Comparison of ENCODE assay signal across 11 mouse cellular contexts in the genomic region with DNA sequence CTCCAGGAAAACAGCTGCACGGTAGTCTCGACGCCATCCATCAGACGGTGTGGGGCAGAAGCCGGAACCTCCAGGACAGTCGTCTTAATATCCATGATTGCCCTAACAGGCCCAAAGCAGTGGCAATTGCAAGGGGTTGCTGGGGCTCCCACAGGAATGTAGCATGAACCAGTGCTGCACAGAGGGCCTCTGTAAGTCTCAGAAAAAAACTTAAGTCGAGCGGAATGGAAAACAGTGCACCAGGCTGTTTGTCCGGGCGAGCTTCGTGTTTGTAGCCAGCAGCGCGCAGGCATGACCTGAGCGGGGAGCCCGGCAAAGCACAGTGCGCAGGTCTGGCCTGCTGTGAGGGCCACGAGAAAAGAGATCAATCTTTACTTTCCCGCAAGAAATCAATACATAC. TPM values are rescaled to one million over a fixed set of nuclear protein-coding genes. Genes with fewer than 3 reads are reported as not detected.
DNase-seq lines count a peak whose midpoint lies in the region; ATAC-seq lines count a peak whose summit lies in the region.
"Had no signal": no experiment of that assay in that cellular context is flagged by ENCODE, and none has a peak within 500 bp of the region (broad histone marks: within the 10 kb centered on the region; RNA-seq: fewer than 3 reads in every experiment).

No protein-coding gene starts in this region.

- H3K4me3 ChIP-seq in embryonic facial prominence, embryonic 12.5 days, result no peak overlapping the region
- no peak overlapping the region for H3K4me3 ChIP-seq in hindbrain, embryonic 13.5 days
- no peak overlapping the region for H3K4me3 ChIP-seq in midbrain, embryonic 15.5 days
- H3K4me3 ChIP-seq: gastrocnemius, adult 2 months had no signal

- no peaks in the 10 kb centered on the region for H3K4me1 ChIP-seq in embryonic facial prominence, embryonic 12.5 days
- H3K4me1 ChIP-seq in hindbrain, embryonic 13.5 days (replicated peaks), result peaks cover 12% of the 10 kb centered on the region
- peaks cover 11% of the 10 kb centered on the region for H3K4me1 ChIP-seq in midbrain, embryonic 15.5 days

- no peaks in the 10 kb centered on the region for H3K27me3 ChIP-seq in embryonic facial prominence, embryonic 12.5 days
- no peaks in the 10 kb centered on the region for H3K27me3 ChIP-seq in hindbrain, embryonic 13.5 days
- no peaks in the 10 kb centered on the region for H3K27me3 ChIP-seq in midbrain, embryonic 15.5 days (replicated peaks)

- ATAC-seq in embryonic facial prominence, embryonic 12.5 days (ENCODE audit: insufficient number of reproducible peaks, insufficient read depth, low FRiP score, low TSS enrichment), result no peak
- peak; percentile 85 for ATAC-seq in hindbrain, embryonic 13.5 days (ENCODE audit: low FRiP score)
- peak; percentile 73 for ATAC-seq in midbrain, embryonic 15.5 days (replicated peaks)
- no peak for ATAC-seq in erythroid progenitor cell, adult 5-6 weeks (replicated peaks; ENCODE audit: low FRiP score, poor library complexity, severe bottlenecking)

- no peaks in the 10 kb centered on the region for H3K9me3 ChIP-seq in embryonic facial prominence, embryonic 12.5 days
- H3K9me3 ChIP-seq in hindbrain, embryonic 13.5 days, result no peaks in the 10 kb centered on the region
- no peaks in the 10 kb centered on the region for H3K9me3 ChIP-seq in midbrain, embryonic 15.5 days

- H3K36me3 ChIP-seq in embryonic facial prominence, embryonic 12.5 days, result no peaks in the 10 kb centered on the region
- H3K36me3 ChIP-seq in hindbrain, embryonic 13.5 days, result no peaks in the 10 kb centered on the region
- H3K36me3 ChIP-seq in midbrain, embryonic 15.5 days (replicated peaks), result no peaks in the 10 kb centered on the region

- 54% methylated on average over 18 of the region's 18 CpGs for WGBS in embryonic facial prominence, embryonic 12.5 days
- WGBS in hindbrain, embryonic 13.5 days, result 18% methylated on average over 18 of the region's 18 CpGs
- 40% methylated on average over 18 of the region's 18 CpGs for WGBS in midbrain, embryonic 15.5 days

- no peak overlapping the region for H3K27ac ChIP-seq in embryonic facial prominence, embryonic 12.5 days
- H3K27ac ChIP-seq in hindbrain, embryonic 13.5 days, result peak overlapping the region; percentile 49
- 0 out of 2 replicates have a peak overlapping the region, but pooled peaks have one; percentile 25 for H3K27ac ChIP-seq in midbrain, embryonic 15.5 days
- H3K27ac ChIP-seq: gastrocnemius, adult 2 months had no signal

- DNase-seq in embryo, embryonic 10 days (ENCODE audit: low spot score), result peak; percentile 29
- DNase-seq in right cerebral cortex, adult 18-20 months, result no peak
- DNase-seq in layer of hippocampus, postnatal 25 days (ENCODE audit: extremely low spot score in 1 of 2, low spot score in 1 of 2), result no peak
- DNase-seq: adrenal gland, postnatal 14 days; cerebellum, adult 9-11 months; gastrocnemius, adult 2 months; lung, postnatal 10 days had no signal

- H3K9ac ChIP-seq in embryonic facial prominence, embryonic 12.5 days, result no peak overlapping the region
- H3K9ac ChIP-seq in hindbrain, embryonic 13.5 days, result 0 out of 2 replicates have a peak overlapping the region, but pooled peaks have one; percentile 2
- H3K9ac ChIP-seq in midbrain, embryonic 15.5 days, result no peak overlapping the region

- H3K4me2 ChIP-seq in embryonic facial prominence, embryonic 12.5 days (replicated peaks), result peak overlapping the region; percentile 22; the same call in 1 of the 2 replicates
- H3K4me2 ChIP-seq in hindbrain, embryonic 13.5 days, result peak overlapping the region; percentile 36
- no peak overlapping the region for H3K4me2 ChIP-seq in midbrain, embryonic 15.5 days

RNA-seq across cellular contexts. Expression of a gene that starts 31.4 kb away (rescaled TPM):
- polyA plus RNA-seq in embryonic facial prominence, embryonic 12.5 days (2016; fragmentation: Nextera tagmentation; extraction: Ambion mirVana), result not detected in 2 replicates
- 0.13 and 0.19 TPM in 2 replicates for polyA plus RNA-seq in hindbrain, embryonic 13.5 days (2015; fragmentation: Nextera tagmentation; extraction: Ambion mirVana)
- 0.17 and 0.38 TPM in 2 replicates for polyA plus RNA-seq in midbrain, embryonic 15.5 days (2015; fragmentation: Nextera tagmentation; extraction: Ambion mirVana)
- not detected in 2 replicates for total RNA-seq in erythroid progenitor cell, adult 5-6 weeks (2015; ENCODE audit: low replicate concordance)
- not detected in 2 replicates for total RNA-seq in erythroid progenitor cell, adult 5-6 weeks (2017; ENCODE audit: low replicate concordance)
- total RNA-seq in layer of hippocampus, postnatal 25 days (2021), result under 1 TPM in 1 of 2 experiments, not detected in 1; 0.15 TPM
- total RNA-seq: adrenal gland, postnatal 14 days; gastrocnemius, adult 2 months had no signal

Comparison
In these comparisons a context has a peak if more than half of its experiments do, and no peak if none do; other contexts are left out.
1. ATAC-seq: peak in hindbrain, embryonic 13.5 days (single experiment) and midbrain, embryonic 15.5 days (single experiment); none in embryonic facial prominence, embryonic 12.5 days (single experiment) and erythroid progenitor cell, adult 5-6 weeks (single experiment).